Mouse (Mus musculus) cortical plate, adult 2 months (tissue): ENCODE data around the gene Tmem252.

Experiments used
- CTCF ChIP-seq: fragments of 200-500 bp; IDR thresholded peaks from 2 replicates; pipeline ENCODE4 v1.5.1; 2011; ENCODE audit warnings: mild to moderate bottlenecking, control low read depth, low read length; ENCODE audit not compliant: insufficient read depth; ENCODE audit errors: extremely low read depth
- POLR2A ChIP-seq: fragments of 200-500 bp; IDR thresholded peaks from 2 replicates; pipeline ENCODE4 v1.6.1; 2011; ENCODE audit warnings: mild to moderate bottlenecking, low read length, control low read depth; ENCODE audit not compliant: insufficient read depth; ENCODE audit errors: extremely low read depth

DNA sequence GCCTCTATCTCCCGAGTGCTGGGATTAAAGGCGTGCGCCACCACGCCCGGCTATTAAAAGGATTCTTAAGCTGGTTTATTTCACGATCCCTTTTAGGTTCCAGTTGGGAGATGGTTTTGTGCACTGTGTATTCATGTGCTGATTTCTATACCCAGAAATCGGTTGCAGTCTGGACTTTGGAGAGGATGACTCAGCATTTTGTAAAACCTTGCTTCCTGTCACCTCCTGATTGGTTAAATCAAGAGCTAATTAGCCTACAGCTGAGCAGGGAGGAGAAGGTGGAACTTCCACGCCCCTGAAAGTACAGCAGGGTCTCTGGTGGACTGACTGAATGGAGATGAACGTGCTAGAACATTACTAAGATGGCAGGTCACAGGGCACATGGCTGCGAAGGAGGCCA is 12.6 kb downstream of the Tmem252 start:
- no peak for TF ChIP-seq CTCF
- TF ChIP-seq POLR2A: no peak
